Mouse (Mus musculus) spleen, postnatal 10 days (tissue): ENCODE results near the gene Gigyf1.

ENCODE experiments used
- DNase-seq, 2 experiments: peaks; one replicate each; pipeline ENCODE4 v3.0.0; 2021 to 2022; ENCODE audit warnings: low spot score in 2 of 2

Gene Gigyf1

GRCm38 (mm10) chr5:137513951-137514721 is 4.2 kb upstream of the Gigyf1 start:
- no peak for DNase-seq

DNA sequence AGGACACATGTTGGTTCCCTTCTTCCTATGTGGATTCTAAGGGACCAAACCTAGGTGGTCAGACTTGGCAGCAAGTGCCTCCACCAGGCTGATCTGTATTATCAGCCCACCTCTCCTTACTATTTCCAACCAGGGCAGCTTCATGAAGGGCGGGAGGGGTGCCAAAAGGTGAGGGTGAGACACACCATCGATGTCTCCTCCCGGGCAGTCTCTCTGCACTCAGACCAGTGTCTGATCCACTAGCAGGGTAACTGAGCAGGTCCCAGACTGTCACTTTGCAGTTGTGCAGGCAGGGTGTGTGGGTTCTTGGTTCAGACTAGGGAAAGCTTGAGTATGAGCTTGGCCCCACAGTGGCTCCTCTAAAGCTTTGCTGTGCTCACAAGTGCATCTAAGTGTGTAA is 3.5 kb upstream of the Gigyf1 start:
- DNase-seq = no peak

DNA sequence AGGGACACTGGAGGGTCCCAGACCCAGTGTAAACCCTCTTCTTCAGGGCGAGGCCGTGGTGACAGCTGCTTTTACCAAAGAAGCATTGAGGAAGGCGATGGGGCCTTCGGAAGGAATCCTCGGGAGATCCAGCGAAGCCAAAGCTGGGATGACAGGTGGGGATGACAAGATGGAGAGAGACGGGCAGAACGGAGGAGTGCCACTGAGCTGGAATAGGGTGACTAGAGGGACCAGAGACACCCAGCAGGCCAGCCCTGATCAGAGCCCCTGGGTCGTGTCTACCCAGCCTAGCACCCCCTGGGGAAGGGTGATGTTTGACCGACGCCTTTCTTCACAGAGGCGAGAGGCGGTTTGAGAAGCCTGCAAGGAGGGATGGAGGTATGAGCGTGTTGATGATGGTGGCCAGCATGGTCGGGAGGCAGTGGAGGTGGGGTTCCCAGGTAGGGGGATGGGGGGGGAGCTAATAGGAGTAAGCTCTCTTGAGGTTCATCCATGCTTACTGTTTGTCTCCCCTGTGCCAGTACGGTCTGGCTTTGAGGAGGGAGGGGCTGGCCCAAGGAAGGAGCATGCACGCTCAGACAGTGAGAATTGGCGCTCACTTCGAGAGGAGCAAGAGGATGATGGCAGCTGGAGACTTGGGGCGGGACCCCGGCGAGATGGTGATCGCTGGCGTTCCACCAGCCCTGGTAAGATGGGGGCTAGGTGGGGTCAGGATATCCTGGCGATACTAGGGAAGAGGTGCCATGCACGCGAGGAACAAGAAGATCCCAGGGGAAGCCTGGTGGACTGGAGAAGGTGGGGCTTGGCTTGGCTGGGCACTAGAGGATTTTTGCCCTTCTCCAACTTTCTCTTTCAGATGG is 1.6 kb downstream of the Gigyf1 start:
- no peak for DNase-seq

GRCm38 (mm10) chr5:137521861-137522260 is 3.5 kb downstream of the Gigyf1 start:
- no peak for DNase-seq

DNA sequence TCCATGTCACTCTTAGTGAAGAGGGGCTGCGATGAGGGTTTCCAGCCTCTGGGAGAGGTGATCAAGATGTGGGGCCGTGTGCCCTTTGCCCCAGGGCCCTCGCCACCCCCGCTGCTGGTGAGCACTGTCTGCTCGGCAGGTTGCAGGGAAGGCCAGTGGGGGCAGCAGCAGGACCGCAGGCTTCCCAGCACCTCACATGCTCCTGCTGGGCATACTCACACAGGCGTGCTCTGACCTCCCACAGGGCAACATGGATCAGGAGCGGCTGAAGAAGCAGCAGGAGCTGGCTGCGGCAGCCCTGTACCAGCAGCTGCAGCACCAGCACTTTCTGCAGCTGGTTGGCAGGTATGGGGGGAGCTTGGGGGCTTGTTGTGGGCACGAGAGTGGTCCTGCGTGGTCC is 4.4 kb downstream of the Gigyf1 start:
- DNase-seq = no peak

DNA sequence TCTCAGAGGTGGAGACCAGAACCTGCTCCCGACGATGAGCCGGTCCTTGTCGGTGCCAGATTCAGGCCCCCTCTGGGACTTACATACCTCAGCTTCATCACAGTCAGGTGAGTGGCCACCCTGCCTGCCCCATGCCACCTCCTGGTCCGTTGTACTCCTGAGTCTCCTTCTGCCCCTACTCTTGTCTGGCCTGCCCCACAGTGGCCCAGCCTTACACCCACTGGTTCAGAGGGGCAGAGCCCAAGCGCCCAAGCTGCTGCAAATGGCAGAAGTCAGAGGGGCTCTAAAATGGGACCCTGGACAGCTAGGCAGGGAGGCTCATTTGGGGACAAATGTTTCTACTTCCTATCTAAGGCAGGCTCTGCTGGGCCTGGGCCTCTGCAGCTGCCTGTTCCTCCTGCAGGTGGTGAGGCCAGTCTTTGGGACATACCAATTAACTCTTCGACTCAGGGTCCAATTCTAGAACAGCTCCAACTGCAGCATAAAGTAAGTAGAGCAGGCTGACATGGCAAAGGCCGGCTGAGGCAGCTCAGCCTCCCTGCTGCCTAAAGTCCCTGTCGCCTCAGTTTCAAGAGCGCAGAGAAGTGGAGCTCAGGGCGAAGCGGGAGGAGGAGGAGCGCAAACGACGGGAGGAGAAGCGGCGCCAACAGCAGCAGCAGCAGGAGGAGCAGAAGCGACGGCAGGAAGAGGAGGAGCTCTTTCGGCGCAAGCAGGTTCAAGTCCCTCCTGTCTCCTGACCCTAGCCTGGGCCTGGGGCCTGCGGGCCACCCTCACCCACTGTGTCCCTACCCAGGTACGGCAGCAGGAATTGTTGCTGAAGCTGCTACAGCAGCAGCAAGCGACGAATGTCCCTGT is 5.3 kb downstream of the Gigyf1 start:
- no peak for DNase-seq

GRCm38 (mm10) chr5:137524251-137524515 is 5.8 kb downstream of the Gigyf1 start:
- DNase-seq = no peak

DNA sequence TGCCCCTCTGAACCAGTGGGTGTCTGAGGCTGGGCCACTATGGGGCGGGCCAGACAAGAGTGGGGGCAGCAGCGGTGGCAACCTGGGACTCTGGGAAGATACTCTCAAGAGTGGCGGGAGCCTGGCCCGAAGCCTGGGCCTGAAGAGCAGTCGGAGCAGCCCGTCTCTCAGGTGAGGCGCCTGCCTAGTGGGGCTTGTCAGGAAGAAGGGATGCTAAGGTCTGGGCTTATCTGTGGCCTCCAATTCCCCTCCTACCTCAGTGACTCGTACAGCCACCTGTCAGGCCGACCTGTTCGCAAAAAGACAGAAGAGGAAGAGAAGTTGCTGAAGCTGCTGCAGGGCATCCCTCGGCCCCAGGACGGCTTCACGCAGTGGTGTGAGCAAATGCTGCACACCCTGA is 6.3 kb downstream of the Gigyf1 start:
- DNase-seq = no peak

- DNase-seq = no peak
Observed at GRCm38 (mm10) chr5:137525511-137525910, 7.2 kb downstream of the Gigyf1 start.

GRCm38 (mm10) chr5:137526192-137526936 is 8.0 kb downstream of the Gigyf1 start:
- DNase-seq = peak in 1 of 2 experiments; percentile 72

DNA sequence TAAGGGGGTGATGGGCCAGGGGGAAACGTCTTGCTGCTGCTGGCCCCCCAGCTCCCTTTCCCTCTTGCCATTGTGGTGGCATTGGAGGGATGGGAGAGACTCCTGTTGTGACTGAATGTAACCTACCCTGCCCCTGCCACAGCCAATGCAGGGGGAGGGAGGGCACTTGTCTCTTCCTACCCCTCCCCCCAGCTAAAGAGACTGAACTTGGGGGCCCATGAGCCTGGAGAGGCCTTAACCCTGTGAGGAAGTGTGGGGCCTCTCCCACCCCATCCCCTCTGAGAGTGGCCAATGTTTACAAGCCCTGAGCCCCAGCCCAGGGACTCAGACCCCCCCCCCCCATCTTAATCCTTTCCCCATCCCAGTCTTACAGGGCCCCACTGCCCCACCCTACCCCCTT is 9.1 kb downstream of the Gigyf1 start:
- no peak for DNase-seq

- DNase-seq = no peak
Observed at GRCm38 (mm10) chr5:137528247-137528968, 10.1 kb downstream of the Gigyf1 start.

DNA sequence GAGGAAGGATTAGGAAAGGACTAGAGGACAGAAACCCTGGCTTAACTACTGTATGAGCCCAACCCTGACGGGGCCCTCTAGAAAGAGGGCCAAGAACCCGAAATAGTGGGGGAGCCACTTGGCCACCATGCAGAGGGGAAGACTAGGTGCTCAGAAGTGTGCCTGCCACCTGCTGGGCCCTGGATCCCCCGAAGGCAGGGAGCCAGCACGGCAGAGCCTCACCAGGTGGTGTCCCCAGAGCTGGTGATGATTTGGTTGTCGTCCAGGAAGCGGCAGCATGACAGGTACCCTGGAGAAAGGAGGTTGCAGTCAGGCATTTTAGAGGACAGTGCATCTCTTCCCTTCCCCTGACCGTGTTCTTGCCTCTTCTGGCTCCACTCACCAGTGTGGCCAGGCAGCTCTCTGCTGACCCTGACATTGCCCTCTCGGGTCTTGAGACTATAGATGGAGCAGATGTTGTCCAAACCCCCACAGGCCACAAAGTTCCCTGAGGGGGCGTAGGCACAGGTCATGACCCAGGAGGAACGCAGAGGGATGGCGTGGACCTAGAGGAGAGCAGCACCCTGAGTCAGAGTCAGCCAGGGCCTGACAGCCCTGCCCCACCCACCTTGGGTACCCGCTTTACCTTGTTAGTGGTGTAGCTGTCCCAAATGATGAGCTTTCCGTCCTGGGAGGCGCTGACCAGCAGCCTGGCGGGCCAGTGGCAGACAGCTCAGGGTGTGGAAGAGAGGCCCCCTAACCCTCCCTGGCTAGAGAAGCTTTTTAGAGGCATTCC is 11.1 kb downstream of the Gigyf1 start:
- no peak for DNase-seq

GRCm38 (mm10) chr5:137530075-137530474 is 11.7 kb downstream of the Gigyf1 start:
- DNase-seq = no peak

GRCm38 (mm10) chr5:137530588-137531413 is 12.5 kb downstream of the Gigyf1 start:
- DNase-seq = peak in 1 of 2 experiments; percentile 46

DNA sequence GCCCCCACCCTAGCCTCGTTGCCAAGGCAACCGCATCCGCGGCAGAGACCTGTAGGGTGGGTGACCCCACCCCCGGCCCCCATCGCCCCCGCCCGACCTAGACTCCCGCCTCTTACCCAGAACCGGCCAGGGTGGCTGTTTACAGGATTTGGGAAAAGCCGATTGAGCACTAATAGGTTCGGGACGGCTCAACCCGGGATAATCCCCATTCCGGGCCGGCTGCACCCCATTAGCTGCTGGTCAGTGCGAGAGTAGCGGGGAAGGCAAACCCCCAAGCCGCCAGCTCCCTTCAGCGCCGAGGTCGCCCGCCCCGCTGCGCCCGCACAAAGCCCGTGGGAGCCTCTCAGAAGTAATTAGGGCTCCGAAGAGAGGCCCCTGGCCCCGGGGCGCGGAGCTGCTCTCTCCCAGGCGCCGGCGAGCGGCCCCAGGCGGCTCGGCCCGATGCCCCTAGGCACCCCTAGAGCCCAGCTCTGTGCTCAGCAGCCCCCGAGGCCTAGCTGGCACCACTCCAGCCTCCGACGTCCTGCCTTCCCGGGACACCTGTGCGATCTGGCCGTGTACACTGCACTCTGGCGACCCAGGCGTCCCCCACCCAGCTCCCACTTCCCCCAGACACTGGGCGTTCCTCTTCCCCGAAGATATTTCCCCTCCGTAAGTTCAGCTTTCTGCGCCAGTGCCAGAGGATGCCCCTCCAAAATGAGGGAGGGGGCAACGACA is 13.2 kb downstream of the Gigyf1 start:
- peak; percentile 72 to 78 for DNase-seq

DNA sequence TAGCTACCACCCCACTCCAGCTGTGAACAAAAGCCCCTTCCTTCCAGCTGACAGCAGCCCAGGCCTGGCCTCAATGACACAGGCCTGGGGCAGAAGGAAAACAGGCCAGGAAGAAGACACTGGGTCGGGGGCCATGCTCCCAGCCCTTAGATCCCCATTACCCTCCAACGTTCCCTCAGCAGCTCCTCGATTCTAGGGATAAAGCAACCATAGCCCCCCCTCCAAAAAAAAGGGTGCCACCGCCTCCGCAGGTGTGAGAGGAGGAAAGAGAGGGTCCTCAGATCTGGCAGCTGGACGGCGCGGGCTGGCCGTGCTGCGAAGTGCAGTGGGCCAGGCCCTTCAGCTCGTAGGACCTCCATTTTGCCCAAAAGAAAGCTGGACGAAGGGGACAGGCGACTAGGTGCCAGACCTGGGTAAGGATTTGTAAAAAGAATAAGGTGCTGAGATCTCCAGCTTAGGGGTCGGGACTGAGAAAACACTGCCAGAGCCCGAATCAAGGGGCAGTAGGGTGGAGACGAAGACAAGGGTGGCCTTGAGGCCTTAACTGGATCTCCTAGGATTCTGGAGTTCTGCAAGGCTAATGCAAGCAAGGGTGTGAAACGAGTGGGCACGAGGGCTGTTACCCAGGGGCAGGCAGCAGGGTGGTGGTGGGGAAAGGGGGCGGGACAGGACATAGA is 13.9 kb downstream of the Gigyf1 start:
- peak; percentile 58 to 71 for DNase-seq

- DNase-seq = no peak
Observed at GRCm38 (mm10) chr5:137532808-137533116, 14.4 kb downstream of the Gigyf1 start.
